Mouse (Mus musculus) cerebellum, postnatal 25 days (tissue): ENCODE results near the gene Fhad1.
"Not testable (repeated sequence)": the region's sequence is repeated elsewhere in the genome, so short reads cannot be mapped to it uniquely, and the experiment has no call there.

Experiments used
- DNase-seq, 2 experiments: peaks; one replicate each; pipeline ENCODE4 v3.0.0; 2021; ENCODE audit warnings: mixed read lengths in 2 of 2

The Fhad1 gene

DNA sequence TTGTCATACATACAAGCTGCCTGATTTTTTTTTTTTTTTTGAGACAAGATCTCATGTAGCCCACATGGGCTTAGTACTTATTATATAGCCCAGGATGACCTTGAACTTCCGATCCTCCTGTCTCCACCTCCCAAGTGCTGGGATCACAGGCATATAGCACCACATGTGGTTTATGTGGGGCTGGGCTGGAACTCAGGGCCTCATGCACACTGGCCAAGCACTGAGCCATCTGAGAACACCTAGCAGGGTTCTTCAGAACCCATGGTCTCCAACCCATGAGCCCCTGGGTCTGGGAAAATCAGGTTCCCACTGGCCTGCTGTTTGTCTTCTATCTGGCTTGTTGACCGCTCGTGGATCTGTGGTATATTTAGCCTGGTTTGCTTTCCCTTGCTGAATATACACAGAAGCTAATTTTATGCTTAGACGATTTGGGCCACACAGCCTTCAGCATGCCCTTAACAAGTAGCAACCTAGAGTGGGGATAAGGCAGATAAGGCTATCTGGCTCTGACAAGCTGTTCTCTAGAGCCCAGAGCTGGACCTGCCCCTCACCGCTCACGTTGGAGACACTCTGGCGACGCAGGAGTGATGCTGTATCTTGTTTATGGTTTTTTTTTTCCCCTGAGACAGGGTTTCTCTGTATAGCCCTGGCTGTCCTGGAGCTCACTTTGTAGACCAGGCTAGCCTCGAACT is 24.9 kb upstream of the Fhad1 start:
- no peak for DNase-seq

DNA sequence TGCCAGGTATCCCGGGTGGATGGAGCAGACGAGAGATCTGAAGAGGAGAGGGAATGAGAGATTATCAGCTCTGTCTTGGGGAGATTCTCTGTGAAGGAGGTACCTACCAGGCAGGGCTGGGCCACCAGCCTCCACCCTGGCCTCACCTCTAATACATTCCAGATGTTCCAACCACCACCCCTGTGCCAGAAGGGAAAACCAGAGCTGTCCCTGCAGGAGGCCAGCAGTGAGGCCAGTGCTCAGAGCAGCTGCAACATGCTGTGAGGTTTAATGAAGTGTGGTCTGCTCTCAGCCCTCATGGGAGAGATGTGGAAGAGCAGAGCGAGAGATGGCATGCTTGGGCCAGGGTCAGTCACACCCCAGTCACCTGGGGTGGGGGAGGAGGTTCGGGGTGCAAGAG is 23.0 kb upstream of the Fhad1 start:
- DNase-seq: no peak

DNA sequence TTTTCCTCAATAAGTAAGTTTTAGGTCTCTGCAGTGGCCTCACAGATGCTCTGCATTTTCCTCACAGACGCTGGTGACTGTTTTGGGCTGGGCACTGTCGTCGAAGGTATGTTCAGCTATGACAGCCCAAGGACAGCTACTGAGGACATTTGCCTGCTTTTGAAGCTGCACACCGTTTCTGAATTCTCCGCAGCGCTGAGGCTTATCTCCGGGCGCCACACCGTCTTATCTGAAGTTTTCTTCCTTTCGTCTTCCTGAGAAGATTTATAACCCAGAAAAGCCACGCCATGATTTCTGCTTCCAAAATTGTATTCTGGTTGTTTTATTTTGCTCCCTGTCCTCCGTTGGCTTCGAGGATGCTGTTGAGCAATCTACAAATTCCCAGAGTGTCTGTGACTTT is 13.7 kb upstream of the Fhad1 start:
- DNase-seq: no peak

GRCm38 (mm10) chr4:142026965-142027364 is 12.1 kb upstream of the Fhad1 start:
- no peak for DNase-seq

- DNase-seq: no peak
Observed at GRCm38 (mm10) chr4:142024536-142024935, 9.7 kb upstream of the Fhad1 start.

DNA sequence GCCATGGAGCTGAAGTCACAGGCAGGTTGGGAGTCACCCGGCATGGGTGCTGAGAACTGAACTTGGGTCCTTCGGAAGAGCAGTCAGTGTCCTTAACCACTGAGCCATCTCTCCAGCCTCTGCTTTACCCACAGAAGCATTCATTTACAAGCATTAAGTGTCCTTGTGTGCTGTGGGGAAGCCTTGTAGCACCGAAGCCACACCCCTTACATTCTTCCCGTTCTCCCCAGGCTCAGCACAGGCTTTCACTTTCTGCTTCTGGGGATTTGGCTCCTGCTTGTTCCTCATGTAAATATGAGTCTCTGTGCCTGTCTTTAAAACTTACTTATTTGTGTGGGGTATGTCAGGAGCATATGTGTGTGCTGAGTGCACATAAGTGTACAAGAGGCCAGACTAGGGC is 8.3 kb upstream of the Fhad1 start:
- DNase-seq: no peak

DNA sequence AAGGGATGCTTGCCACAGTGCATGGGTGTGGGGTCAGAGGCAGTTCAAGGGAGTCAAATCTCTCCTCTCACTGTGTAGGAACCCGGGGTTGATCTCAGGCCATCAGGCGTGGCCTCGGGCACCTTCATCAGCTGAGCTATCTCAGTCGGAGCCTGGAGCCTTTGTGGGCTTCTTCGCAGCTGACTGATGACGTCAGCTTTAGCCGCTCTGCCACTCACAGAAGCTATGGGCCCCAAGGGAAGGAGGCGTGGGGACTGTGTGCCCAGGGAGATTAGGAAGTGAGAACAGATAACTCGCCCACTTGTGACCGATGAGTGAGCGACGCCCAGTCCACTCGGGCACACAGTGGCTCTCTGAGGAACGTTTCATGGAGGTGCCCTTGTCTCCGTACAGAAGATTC is 2.8 kb upstream of the Fhad1 start:
- no peak for DNase-seq

GRCm38 (mm10) chr4:142011236-142011635 is 3.6 kb downstream of the Fhad1 start:
- DNase-seq: peak in 1 of 2 experiments; percentile 36

GRCm38 (mm10) chr4:142010441-142010840 is 4.4 kb downstream of the Fhad1 start:
- no peak for DNase-seq

- no peak for DNase-seq
Observed at GRCm38 (mm10) chr4:142008206-142008605, 6.7 kb downstream of the Fhad1 start.

DNA sequence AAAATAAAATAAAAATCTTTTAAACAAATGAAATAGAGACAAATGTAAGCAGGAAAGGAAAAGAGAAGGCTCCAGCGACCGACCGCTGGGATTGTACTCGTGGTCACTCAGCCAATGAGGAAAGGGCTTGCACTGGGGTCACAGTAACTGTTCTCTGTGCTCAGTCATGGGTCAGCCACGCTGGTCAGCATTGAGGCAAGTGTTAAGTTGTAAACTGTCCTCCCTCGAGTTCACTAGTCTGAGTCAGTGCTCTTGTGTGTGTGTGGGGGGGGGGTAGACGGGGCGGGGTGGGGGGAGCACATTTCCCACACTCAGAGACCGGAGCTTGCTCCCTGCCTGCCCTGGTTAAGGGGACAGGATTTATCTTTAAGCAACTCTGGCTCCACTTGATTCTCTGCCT is 14.3 kb downstream of the Fhad1 start:
- no peak for DNase-seq

DNA sequence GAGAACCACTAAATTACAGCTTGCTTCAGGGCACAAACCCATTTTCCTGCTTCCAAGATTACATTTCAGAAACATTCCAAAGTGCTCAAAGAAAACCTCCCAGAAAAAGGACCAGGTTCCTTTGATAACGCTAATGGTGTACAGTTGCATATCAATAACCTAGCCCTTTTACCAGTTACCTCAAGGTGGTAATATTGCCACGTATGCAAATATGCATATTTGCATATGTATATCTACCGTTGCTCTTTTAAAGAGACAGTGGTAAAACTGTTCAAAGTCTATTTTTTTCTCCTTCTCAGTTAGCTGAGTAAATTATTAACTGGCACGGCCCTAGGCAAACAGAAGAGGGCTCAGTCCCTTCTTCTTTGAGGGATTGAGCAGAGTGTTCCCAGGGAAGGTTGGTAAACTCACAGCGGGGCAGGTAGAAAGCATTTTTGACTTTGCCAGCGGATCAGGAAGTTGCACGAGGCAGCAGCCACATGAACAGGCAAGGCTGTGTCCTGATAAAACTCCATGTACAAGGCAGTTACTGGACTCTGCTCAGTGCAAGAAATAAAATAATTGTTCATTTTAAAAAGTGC is 15.3 kb downstream of the Fhad1 start:
- DNase-seq: no peak

DNA sequence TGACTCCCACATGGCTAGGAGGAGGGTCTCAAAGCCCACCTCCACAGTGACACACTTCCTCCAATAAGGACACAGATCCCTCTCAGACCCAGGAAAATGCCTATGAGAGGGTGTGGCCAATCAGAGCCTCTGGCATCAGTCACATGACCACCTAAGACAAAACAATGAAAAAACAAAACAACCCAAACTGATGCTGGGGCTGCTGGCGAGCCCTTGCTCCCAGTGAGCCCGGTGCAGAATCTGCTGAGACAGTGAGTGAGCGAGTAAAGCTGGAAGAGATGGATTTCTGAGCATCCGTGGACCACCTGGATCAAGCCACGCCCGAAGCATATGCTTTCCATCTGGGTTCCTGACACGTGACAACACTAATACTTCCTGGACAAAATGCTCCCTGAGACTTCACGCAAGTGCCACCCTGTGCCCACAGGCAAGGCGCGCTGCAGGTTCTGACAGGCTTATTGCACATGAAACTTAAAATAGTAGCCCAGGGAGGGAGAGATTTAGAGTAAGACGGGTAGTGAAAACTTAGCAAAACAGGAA is 16.5 kb downstream of the Fhad1 start:
- peak; percentile 46 to 63 for DNase-seq

DNA sequence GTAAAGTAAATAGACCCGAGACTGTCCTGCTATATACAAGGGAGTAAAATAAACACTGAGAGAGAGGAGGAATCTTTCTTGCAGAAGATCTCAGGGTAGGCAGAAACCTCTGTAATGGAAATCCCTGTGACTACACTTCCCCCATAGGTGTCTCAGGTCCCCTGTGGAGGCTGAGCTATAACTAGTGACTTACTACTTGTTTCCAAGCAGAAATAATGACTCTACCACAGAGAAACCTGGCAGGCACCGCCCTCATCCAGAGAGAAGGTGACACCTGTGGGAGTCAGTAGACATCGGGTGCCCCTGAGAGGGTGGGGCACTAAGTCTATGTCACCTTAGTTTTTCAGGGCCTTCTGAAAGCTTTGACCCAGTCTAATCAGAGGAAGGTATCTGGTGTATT is 18.0 kb downstream of the Fhad1 start:
- DNase-seq: no peak

- DNase-seq: no peak
Observed at GRCm38 (mm10) chr4:141996086-141996485, 18.8 kb downstream of the Fhad1 start.

- not testable (repeated sequence) for DNase-seq
Observed at GRCm38 (mm10) chr4:141994062-141994471, 20.8 kb downstream of the Fhad1 start.

- no peak for DNase-seq
Observed at GRCm38 (mm10) chr4:141993347-141994061, 21.4 kb downstream of the Fhad1 start.

- DNase-seq: no peak
Observed at GRCm38 (mm10) chr4:141992530-141993204, 22.2 kb downstream of the Fhad1 start.

DNA sequence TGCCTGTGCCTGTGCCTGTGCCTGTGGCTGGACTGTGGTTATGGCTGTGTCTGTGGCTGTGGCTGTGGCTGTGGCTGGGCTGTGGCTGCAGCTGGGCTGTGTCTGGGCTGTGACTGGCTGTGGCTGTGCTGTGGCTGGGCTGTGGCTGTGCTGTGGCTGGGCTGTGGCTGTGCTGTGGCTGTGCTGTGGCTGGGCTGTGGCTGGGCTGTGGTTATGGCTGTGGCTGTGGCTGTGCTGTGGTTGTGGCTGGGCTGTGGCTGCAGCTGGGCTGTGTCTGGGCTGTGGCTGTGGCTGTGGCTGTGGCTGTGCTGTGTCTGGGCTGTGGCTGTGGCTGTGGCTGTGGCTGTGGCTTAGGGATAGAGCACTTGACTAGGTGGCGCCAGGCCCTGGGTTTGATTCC is 26.7 kb downstream of the Fhad1 start:
- no peak for DNase-seq

- DNase-seq: peak; percentile 39 to 70
Observed at GRCm38 (mm10) chr4:141983689-141984088, 31.2 kb downstream of the Fhad1 start.

- DNase-seq: no peak
Observed at GRCm38 (mm10) chr4:141981475-141981874, 33.4 kb downstream of the Fhad1 start.

DNA sequence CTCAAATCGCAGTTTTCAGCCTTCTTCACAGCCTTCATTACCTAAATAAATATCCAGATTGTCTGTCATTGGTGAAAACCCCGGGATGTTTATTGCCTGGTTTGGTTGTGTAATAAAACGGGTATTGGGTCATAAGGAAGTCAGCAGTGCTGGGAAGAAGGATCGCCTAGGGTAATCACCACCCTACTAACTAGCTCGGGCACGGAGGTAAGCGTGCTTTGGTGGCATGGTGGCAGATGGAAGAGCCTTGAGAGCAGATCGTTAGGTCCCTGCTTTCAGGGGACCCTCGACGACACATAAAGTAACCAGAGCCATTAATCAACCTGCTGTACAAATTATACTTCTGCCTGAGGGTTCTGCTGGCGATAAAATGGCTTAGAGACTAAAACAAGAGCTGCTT is 36.3 kb downstream of the Fhad1 start:
- DNase-seq: no peak

DNA sequence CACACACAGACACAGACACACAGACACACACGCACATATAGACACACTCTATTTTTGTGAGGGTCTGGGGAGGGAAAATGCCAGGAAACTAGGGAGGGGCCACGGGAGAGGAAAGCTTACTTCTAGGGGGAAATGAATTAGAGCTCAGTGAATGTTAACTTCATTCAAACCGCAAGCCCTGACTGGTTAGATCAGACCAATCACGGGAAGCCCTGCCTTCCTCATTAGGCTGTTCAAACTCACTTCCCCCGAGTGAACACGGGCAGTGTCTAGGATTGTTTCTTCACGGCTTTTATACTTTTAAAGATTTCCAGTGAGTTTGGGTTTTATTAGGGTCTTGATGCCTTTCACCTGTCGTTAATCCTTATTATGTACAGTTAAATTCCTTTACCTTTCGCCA is 37.5 kb downstream of the Fhad1 start:
- no peak for DNase-seq
